Mouse (Mus musculus) midbrain, embryonic 16.5 days (tissue): Measurements from ENCODE around the gene Tctn3. TPM values are rescaled to one million over a fixed set of nuclear protein-coding genes. Genes with fewer than 3 reads are reported as not detected.

Experiments
- polyA plus RNA-seq: library from polyadenylated mRNA; unstranded; fragments of >200 nt; fragmentation: Nextera tagmentation; extraction: Ambion mirVana; gene quantifications from 2 replicates; pipeline ENCODE4 v1.2.1, GENCODE M21; 2015

The Tctn3 gene
- polyA plus RNA-seq, 1 experiment from 2014 or later: 17.7 TPM

Other genes with a start within 250 kb of the Tctn3 start
- gene Sorbs1, start 98.5 kb downstream of the Tctn3 start, polyA plus RNA-seq: 83.3 and 84.6 TPM in 2 replicates
- 58.4 and 59.2 TPM in 2 replicates for gene Aldh18a1, start 23.8 kb downstream of the Tctn3 start, polyA plus RNA-seq
- gene Entpd1, start 133 bp upstream of the Tctn3 start, polyA plus RNA-seq: 8.2 and 8.6 TPM in 2 replicates
- 0.19 and 0.42 TPM in 2 replicates for gene Cc2d2b, start 136.5 kb upstream of the Tctn3 start, polyA plus RNA-seq
- gene Ccnj, start 219.0 kb upstream of the Tctn3 start, polyA plus RNA-seq: 16.7 and 19.8 TPM in 2 replicates